Mouse (Mus musculus): Measurements from ENCODE around the gene Rnf225. TPM values are rescaled to one million over a fixed set of nuclear protein-coding genes. Genes with fewer than 3 reads are reported as not detected.

Rnf225 gene
- total and polyA plus RNA-seq, 2 experiments from 2014 or later = 1.2 to 1.9 TPM

DNA sequence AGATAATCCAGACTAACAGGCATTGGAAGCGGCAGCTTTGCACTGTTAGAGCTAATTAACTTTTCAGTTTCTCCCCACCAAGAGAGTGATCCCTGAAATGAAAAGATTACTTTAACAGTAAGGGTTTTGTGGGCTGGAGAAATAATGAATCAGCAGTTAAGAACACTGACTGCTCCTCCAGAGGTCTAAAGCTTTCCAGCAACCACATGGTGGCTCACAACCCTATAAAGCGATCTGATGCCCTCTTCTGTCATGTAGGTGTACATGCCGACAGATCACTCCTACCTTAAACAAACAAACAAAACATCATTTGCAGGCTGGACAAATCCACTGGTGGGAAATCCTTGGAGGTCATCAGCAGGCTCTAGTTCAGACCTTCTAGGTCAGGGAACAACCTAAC is 27.7 kb downstream of the Rnf225 start:
- 42% methylated on average over 3 of the region's 3 CpGs for WGBS
- Histone ChIP-seq H3K27ac (ENCODE audit: low read depth, low read length) (no peak overlapping the region), H3K27me3 (ENCODE audit: insufficient read depth, low read length) (no peaks in the 10 kb centered on the region), H3K4me1 (ENCODE audit: insufficient read depth, low read length) (peaks cover 3% of the 10 kb centered on the region; the same call in 1 of the 2 replicates), H3K36me3 (ENCODE audit: insufficient read depth, low read length) (no peaks in the 10 kb centered on the region), H3K9ac (replicated peaks; ENCODE audit: low read length, poor library complexity, severe bottlenecking) (no peak overlapping the region), H3K4me2 (ENCODE audit: low read depth, low read length, poor library complexity, severe bottlenecking) (no peak overlapping the region), H3K4me3 (ENCODE audit: low read depth, low read length) (no peak overlapping the region), H3K9me3 (ENCODE audit: low read length) (no peaks in the 10 kb centered on the region)
- TF ChIP-seq CTCF (IDR thresholded peaks at IDR 0.05) = peak; percentile 54
- no peak for ATAC-seq (ENCODE audit: low FRiP score)
- peak; percentile 54 for DNase-seq (ENCODE audit: low spot score)

DNA sequence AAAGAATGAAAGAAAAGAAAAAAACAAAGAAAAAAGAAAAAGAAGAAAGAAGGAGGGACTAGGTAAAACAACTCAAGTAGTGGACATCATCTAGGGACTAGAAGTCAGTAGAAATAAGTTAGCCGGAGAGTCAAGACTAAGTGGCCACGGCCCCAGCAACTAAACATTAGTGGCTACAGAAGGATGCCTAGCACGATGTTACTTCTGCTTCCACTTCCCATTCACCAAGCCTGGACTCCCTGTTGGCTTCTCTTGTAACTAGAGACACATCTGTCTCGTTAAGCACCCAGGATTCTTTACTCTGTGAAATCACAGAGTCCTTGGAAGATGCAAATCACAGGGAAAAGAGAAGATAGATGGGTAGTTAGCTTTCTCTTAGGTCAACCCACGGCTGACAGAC is 30.3 kb downstream of the Rnf225 start:
- no peak for DNase-seq (ENCODE audit: low spot score)
- Histone ChIP-seq H3K9me3 (ENCODE audit: low read length) (no peaks in the 10 kb centered on the region), H3K9ac (replicated peaks; ENCODE audit: low read length, poor library complexity, severe bottlenecking) (no peak overlapping the region), H3K4me1 (ENCODE audit: insufficient read depth, low read length) (no peaks in the 10 kb centered on the region), H3K27me3 (ENCODE audit: insufficient read depth, low read length) (no peaks in the 10 kb centered on the region), H3K4me2 (ENCODE audit: low read depth, low read length, poor library complexity, severe bottlenecking) (no peak overlapping the region), H3K4me3 (ENCODE audit: low read depth, low read length) (no peak overlapping the region), H3K27ac (ENCODE audit: low read depth, low read length) (no peak overlapping the region), H3K36me3 (ENCODE audit: insufficient read depth, low read length) (no peaks in the 10 kb centered on the region)
- no peak for TF ChIP-seq CTCF (IDR thresholded peaks at IDR 0.05)
- ATAC-seq (ENCODE audit: low FRiP score) = no peak
- WGBS = 71% methylated on average over 5 of the region's 5 CpGs

DNA sequence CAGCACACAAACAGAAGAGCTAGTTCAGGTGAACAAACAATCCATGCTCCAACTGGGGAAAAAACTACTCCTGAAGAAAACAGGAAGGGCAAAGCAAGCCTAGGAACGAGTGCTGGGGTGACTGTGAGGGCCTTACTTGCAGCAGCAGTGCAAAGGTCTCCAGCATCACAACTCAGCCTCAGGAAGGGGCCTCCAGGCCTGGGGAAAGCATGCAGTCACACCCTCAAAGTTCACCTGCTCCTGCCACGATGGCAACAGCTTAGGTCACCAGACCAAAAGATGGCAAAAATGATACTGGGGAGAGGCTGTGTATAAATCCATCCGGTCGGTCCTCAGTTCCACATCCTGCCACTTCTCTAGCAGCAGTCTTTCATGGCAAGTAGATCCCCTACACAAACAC is 31.7 kb downstream of the Rnf225 start:
- no peak for TF ChIP-seq CTCF (IDR thresholded peaks at IDR 0.05)
- Histone ChIP-seq H3K4me1 (ENCODE audit: insufficient read depth, low read length) (no peaks in the 10 kb centered on the region), H3K4me3 (ENCODE audit: low read depth, low read length) (no peak overlapping the region), H3K27ac (ENCODE audit: low read depth, low read length) (no peak overlapping the region), H3K9ac (replicated peaks; ENCODE audit: low read length, poor library complexity, severe bottlenecking) (no peak overlapping the region), H3K27me3 (ENCODE audit: insufficient read depth, low read length) (no peaks in the 10 kb centered on the region), H3K9me3 (ENCODE audit: low read length) (no peaks in the 10 kb centered on the region), H3K36me3 (ENCODE audit: insufficient read depth, low read length) (no peaks in the 10 kb centered on the region), H3K4me2 (ENCODE audit: low read depth, low read length, poor library complexity, severe bottlenecking) (no peak overlapping the region)
- ATAC-seq (ENCODE audit: low FRiP score) (no peak), DNase-seq (ENCODE audit: low spot score) (no peak)
- WGBS = 83% methylated on average over 4 of the region's 4 CpGs

DNA sequence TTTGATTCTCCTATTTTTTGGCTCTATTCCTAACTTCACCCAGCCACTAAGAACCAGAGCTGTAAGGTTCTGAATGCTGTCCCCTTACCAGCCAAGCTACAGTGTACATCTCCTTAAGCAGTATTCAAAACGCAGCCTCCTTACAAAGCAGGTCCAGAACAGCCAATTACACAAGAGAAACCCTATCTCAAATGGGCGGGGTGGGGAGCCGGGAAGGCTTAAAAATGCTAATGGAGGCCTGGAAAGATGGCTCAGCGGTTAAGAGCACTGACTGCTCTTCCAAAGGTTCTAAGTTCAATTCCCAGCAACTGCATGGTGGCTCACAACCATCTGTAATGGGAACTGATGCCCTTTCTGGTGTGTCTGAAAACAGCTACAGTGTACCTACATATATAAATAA is 32.5 kb downstream of the Rnf225 start:
- no peaks in the 10 kb centered on the region for H3K27me3 ChIP-seq (ENCODE audit: insufficient read depth, low read length)
- no peak for TF ChIP-seq CTCF (IDR thresholded peaks at IDR 0.05)
- H3K9me3 ChIP-seq (ENCODE audit: low read length) = no peaks in the 10 kb centered on the region
- ATAC-seq (ENCODE audit: low FRiP score) = no peak
- H3K9ac ChIP-seq (replicated peaks; ENCODE audit: low read length, poor library complexity, severe bottlenecking) = no peak overlapping the region
- no peak overlapping the region for H3K4me3 ChIP-seq (ENCODE audit: low read depth, low read length)
- no peaks in the 10 kb centered on the region for H3K36me3 ChIP-seq (ENCODE audit: insufficient read depth, low read length)
- no peak overlapping the region for H3K27ac ChIP-seq (ENCODE audit: low read depth, low read length)
- WGBS = 21% methylated on average over 4 of the region's 4 CpGs
- H3K4me1 ChIP-seq (ENCODE audit: insufficient read depth, low read length) = peaks cover under 1% of the 10 kb centered on the region; the same call in 1 of the 2 replicates
- H3K4me2 ChIP-seq (ENCODE audit: low read depth, low read length, poor library complexity, severe bottlenecking) = no peak overlapping the region
- no peak for DNase-seq (ENCODE audit: low spot score)

DNA sequence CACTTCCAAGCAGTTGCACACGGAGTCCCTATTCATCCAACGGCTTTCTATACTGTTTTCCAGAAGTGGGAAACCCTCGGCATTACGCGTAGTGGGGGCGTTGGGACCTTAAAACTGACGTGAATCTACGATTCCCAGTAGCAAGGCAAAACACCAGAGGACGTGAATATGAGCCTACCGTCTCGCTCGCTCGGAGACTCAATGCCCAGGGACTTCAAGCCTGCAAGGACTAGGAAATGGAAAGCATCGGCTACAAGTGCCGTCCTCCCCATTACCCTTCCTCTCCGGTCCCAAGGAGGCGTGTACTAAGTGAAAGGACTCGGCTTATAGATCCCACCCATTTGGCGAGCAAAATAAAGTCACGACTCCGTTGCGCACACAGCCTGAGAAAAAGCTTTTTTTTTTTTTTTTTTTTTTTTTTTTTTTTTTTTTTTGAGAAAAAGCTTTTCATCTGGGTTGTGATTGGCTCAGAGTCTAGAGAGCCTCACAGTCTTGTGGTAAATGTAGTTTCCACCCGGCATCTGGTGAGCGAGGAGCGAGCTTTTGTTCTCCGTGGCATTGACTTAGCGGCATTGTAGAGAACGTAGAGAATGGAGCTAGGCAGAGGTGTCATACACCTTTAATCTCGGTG is 34.4 kb downstream of the Rnf225 start:
- Histone ChIP-seq H3K27me3 (ENCODE audit: insufficient read depth, low read length) (no peaks in the 10 kb centered on the region), H3K4me2 (ENCODE audit: low read depth, low read length, poor library complexity, severe bottlenecking) (peak overlapping the region; percentile 64), H3K4me1 (ENCODE audit: insufficient read depth, low read length) (peaks cover 7% of the 10 kb centered on the region), H3K9ac (replicated peaks; ENCODE audit: low read length, poor library complexity, severe bottlenecking) (peak overlapping the region; percentile 70), H3K27ac (ENCODE audit: low read depth, low read length) (peak overlapping the region; percentile 76), H3K4me3 (ENCODE audit: low read depth, low read length) (peak overlapping the region; percentile 48), H3K9me3 (ENCODE audit: low read length) (no peaks in the 10 kb centered on the region), H3K36me3 (ENCODE audit: insufficient read depth, low read length) (no peaks in the 10 kb centered on the region)
- ATAC-seq (ENCODE audit: low FRiP score) (peak; percentile 78), DNase-seq (ENCODE audit: low spot score) (peak; percentile 93)
- TF ChIP-seq CTCF (IDR thresholded peaks at IDR 0.05) = no peak
- 1% methylated on average over 29 of the region's 29 CpGs for WGBS

DNA sequence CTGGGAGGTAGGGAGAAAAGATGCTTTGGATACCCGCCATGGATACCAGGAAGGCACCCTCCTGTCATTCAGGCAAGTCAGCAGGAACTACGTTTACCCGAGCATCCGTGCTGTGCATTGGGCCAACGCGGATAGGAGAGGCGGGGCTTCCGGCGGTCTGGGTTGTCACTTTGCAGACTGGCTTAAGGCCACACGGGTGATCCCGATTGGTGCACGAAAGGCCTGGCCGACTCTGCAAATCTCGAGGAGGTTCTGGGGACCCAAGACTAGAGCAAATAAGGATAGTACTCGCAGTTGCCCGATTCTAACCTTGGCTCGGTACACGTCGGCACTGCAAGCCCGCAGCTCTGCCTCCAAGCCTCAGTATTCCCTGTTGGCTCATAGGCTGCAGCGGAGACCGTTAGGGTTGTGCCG is 38.5 kb downstream of the Rnf225 start, which contains the start of gene Zfp324:
TSS of gene Zfp324 (plus strand) at position 161 of the 414 bp plus-strand sequence.
- DNase-seq (ENCODE audit: low spot score) = peak; percentile 94
- Histone ChIP-seq H3K4me1 (ENCODE audit: insufficient read depth, low read length) (peaks cover 7% of the 10 kb centered on the region), H3K27ac (ENCODE audit: low read depth, low read length) (peak within 1 kb of the TSS; percentile 71), H3K4me3 (ENCODE audit: low read depth, low read length) (peak within 1 kb of the TSS; percentile 85), H3K27me3 (ENCODE audit: insufficient read depth, low read length) (no peaks in the 10 kb centered on the region), H3K4me2 (ENCODE audit: low read depth, low read length, poor library complexity, severe bottlenecking) (peak within 1 kb of the TSS; percentile 96), H3K36me3 (ENCODE audit: insufficient read depth, low read length) (peaks cover 19% of the 10 kb centered on the region), H3K9me3 (ENCODE audit: low read length) (no peaks in the 10 kb centered on the region), H3K9ac (replicated peaks; ENCODE audit: low read length, poor library complexity, severe bottlenecking) (peak within 1 kb of the TSS; percentile 87)
- TF ChIP-seq CTCF (IDR thresholded peaks at IDR 0.05) = no peak
- peak; percentile 89 for ATAC-seq (ENCODE audit: low FRiP score)
- WGBS = under 1% methylated on average over 23 of the region's 23 CpGs
